Mouse (Mus musculus) T-cell, adult 66 days (primary cell): ENCODE data around the gene Tmem62. TPM values are rescaled to one million over a fixed set of nuclear protein-coding genes. Genes with fewer than 3 reads are reported as not detected.

Experiments
- total RNA-seq, 2 experiments: library from RNA; stranded (reverse); gene quantifications; 3 replicates in 1 of 2; 4 replicates in 1 of 2; pipeline ENCODE4 v1.2.4; 2023

The Tmem62 gene
- 10 to 100 TPM; 24.7 to 35.5 TPM for total RNA-seq

DNA sequence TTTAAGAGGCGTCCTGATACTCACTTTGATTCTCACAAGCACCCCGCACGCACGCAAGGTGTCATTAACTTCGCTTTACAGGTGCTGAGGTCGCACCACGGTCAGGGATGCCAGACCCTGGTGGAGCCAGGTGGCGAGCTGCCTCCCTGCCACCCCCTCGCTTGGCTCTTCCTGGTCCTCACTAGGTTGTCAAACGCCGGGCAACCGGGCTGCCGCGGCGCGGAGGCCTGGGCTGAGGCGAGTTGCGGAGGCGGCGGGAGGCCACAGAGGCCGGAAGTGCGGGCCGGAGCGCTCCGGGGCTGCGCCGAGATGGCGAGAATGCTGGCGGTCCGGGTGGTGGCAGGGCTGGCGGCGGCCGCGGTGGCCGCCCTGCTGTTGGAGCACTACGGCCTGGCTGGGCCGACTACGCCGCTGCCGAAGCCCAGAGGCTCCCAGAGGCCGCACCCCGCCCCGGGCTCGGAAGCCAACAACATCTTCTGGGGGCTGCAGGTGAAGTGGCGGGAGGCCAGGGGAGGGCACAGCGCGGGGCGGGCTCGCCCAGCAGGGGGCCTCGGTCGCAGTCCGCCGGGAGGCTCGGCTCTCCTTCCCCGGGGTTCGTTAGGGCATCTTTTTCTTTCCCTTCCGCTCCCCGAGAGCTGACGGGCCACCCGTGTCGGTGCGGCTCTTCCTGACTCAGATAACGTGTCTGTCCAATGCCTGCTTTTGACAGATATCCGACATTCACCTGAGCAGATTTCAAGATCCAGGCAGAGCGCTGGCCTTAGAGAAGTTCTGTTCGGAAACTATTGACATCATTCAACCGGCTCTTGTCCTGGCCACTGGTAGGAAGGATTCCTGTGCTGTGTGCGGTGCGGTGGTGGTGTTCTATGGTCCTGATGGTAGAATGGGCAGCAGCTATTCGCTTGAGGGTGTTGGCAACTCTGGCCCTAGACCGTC lies at the start of gene Tmem62:
Gene Tmem62, plus strand, starts transcription at position 28 of the 936 bp plus-strand sequence.

DNA sequence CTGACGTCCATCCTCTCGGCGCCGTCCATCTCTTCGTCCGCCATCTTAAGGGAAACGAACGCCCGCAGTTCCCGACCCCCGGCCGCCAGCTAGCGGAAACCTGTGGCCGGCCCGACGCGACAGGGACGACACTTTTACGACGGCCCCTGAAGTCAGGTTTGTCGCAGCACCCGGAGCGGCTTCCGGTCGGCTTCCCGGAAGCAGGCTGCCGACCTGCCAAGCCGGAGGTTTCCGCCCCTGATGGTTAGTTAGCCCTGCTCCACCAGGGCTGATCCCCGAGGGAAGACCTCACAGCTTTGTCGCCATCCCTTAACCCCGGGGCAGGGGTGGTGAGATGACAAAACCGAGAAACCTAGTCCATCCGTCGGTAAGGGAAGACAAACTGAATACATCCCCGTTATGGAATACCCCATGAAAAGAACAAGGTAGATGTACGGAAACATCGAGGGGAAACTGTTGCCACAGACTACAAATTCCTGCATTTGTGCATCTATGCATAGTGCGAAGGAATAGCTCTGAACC lies 6.2 kb upstream of the Tmem62 start, which contains the start of gene Ubr1:
Gene Ubr1, minus strand, starts transcription at position 157 of the 522 bp plus-strand sequence.

DNA sequence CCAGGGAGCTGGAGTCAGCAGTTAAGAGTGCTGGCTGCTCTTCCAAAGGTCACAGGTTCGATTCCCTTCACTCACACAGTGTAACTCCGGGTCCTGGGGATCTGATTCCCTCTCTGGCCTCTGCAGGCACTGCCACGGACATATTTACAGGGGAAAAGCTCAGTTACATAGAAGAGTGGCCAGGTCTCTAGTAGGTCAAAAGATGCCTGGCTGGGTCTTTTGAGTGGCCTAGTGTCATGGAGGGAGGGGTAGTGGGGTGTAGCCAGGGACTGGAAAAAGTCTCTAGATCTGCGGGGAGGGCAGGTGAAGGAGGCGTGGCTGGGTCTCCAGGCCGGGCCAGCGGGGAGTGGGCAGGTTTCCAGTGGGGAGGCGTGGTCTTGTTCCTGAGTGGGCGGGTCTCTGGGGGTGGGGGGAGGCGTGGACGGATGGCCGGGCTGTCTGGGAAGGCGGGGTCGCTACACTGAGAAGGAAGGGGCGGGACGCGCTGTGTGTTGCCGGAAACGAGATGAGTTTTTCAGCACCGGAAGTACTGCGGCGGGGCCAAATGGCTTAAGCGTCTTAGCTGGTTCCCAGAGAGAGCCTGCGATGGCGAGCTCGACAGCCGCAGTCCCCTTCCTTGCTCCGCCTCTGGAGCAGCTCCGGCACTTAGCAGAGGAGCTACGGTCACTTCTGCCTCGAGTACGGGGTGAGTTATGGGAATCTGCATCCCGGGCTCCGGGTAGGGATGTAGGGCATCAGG lies 31.3 kb downstream of the Tmem62 start, which contains the start of gene Ccndbp1:
Gene Ccndbp1, plus strand, starts transcription at position 479 of the 739 bp plus-strand sequence.

DNA sequence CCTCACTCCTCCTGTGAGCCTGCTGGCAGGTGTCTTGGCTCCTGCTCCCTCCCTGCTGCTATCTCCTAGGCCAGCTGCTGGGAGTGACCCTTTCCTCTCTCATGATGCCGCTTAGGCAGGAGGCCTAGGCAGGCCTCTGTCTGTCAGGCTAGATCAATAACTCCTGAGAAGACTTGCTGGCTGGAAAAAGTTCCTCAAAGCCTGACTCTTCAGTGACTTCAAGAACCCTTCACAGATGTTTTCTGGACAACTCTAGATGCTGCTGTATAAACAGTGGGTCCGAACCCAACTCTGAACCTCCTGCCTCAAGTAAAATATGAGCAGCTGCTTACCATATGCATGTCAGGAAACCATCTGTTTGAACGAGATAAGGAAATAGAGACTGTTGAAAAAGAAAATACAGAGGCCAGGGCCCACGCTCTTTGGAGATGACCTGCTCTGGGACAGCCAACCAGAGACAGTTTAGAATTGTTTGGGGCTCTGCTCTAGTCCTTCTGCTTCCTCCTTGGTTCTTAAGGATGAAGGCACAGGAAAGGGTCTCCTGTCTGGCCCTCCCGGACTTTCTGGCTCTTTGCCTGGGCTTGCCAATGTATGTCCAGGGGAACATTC lies 60.0 kb downstream of the Tmem62 start, which contains the start of gene Epb42:
Gene Epb42, minus strand, starts transcription at position 340 of the 609 bp plus-strand sequence.

Other genes starting within 250 kb of the Tmem62 start
- gene Cdan1, start 126.9 kb upstream of the Tmem62 start, total RNA-seq: 10 to 100 TPM; 42.7 to 50.6 TPM
- gene Ttbk2, start 126.4 kb upstream of the Tmem62 start, total RNA-seq: 10 to 100 TPM in 1 of 2 experiments, 1 to 10 TPM in 1; 9.7 to 11.6 TPM
- gene Ubr1, start 6.3 kb upstream of the Tmem62 start, total RNA-seq: 10 to 100 TPM; 71.3 to 77.8 TPM
- 10 to 100 TPM; 92.5 to 98.8 TPM for gene Ccndbp1, start 31.4 kb downstream of the Tmem62 start, total RNA-seq
- gene Epb42, start 60.1 kb downstream of the Tmem62 start, total RNA-seq: not detected
- gene Tgm5, start 108.8 kb downstream of the Tmem62 start, total RNA-seq: not detected
- not detected for gene Tgm7, start 132.8 kb downstream of the Tmem62 start, total RNA-seq
- 10 to 100 TPM; 20.4 to 27.6 TPM for gene Adal, start 163.4 kb downstream of the Tmem62 start, total RNA-seq
- gene Lcmt2, start 163.6 kb downstream of the Tmem62 start, total RNA-seq: 10 to 100 TPM; 12.3 to 12.6 TPM
- 10 to 100 TPM; 76.9 to 79.4 TPM for gene Tubgcp4, start 193.6 kb downstream of the Tmem62 start, total RNA-seq
- gene Zscan29, start 194.1 kb downstream of the Tmem62 start, total RNA-seq: 10 to 100 TPM; 33.2 to 34.3 TPM